Mouse (Mus musculus) limb, embryonic 12.5 days (tissue): Measurements from ENCODE around the gene Gm20869. TPM values are rescaled to one million over a fixed set of nuclear protein-coding genes. Genes with fewer than 3 reads are reported as not detected.
"Not testable (repeated sequence)": the region's sequence is repeated elsewhere in the genome, so short reads cannot be mapped to it uniquely, and the experiment has no call there.

Experiments used
- ATAC-seq: fragments of 200-750 bp; cut with Nextera tagmentation; 2 replicates; pipeline ENCODE4 v1.8.0; 2017; ENCODE audit warnings: low read depth, moderate TSS enrichment; ENCODE audit not compliant: insufficient number of reproducible peaks, insufficient read depth, low FRiP score, low TSS enrichment
- H3K27ac ChIP-seq: fragments of 300-500 bp; sonication (generic); 2 replicates; pipeline ENCODE4 v1.5.1; 2016; ENCODE audit warnings: mild to moderate bottlenecking, moderate library complexity
- H3K27me3 ChIP-seq: fragments of 300-500 bp; sonication (generic); 2 replicates; pipeline ENCODE4 v1.6.1; 2016; ENCODE audit warnings: mild to moderate bottlenecking, moderate library complexity
- H3K36me3 ChIP-seq: fragments of 300-500 bp; sonication (generic); 2 replicates; pipeline ENCODE4 v1.6.1; 2016; ENCODE audit warnings: mild to moderate bottlenecking, moderate library complexity
- H3K4me1 ChIP-seq: fragments of 300-500 bp; sonication (generic); replicated peaks from 2 replicates; pipeline ENCODE4 v1.6.1; 2016
- H3K4me2 ChIP-seq: fragments of 300-500 bp; sonication (generic); 2 replicates; pipeline ENCODE4 v1.6.1; 2016; ENCODE audit warnings: mild to moderate bottlenecking, moderate library complexity
- H3K4me3 ChIP-seq: fragments of 300-500 bp; sonication (generic); replicated peaks from 2 replicates; pipeline ENCODE4 v1.5.1; 2016; ENCODE audit warnings: mild to moderate bottlenecking
- H3K9ac ChIP-seq: fragments of 300-500 bp; sonication (generic); replicated peaks from 2 replicates; pipeline ENCODE4 v1.6.1; 2016; ENCODE audit warnings: mild to moderate bottlenecking, moderate library complexity
- H3K9me3 ChIP-seq: fragments of 300-500 bp; sonication (generic); 2 replicates; pipeline ENCODE4 v1.6.1; 2016; ENCODE audit warnings: mild to moderate bottlenecking, moderate library complexity
- WGBS: fragments of 180-500 bp; shearing (Covaris S2); methylation state at CpG from one replicate; pipeline ENCODE4 v1.1.7; 2016; 5-methylcytosine and 5-hydroxymethylcytosine counted together
- polyA plus RNA-seq: library from polyadenylated mRNA; unstranded; fragments of >200 nt; fragmentation: Nextera tagmentation; extraction: Ambion mirVana; gene quantifications from 2 replicates; pipeline ENCODE4 v1.2.1, GENCODE M21; 2016

Gm20869 gene
- polyA plus RNA-seq: not detected in 2 replicates

GRCm38 (mm10) chrY:71469149-71469548 lies at the start of gene Gm20869:
Gm20869 (plus strand) TSS chrY:71469449.
- not testable (repeated sequence) for H3K9me3 ChIP-seq, H3K27ac ChIP-seq, H3K4me2 ChIP-seq, ATAC-seq, H3K4me3 ChIP-seq, H3K9ac ChIP-seq, H3K27me3 ChIP-seq, H3K4me1 ChIP-seq, H3K36me3 ChIP-seq
- no CpG with 5 or more reads among the region's 6 CpGs for WGBS

Other genes with a start within 250 kb of the Gm20869 start
- gene Gm20870, start 222.6 kb downstream of the Gm20869 start, polyA plus RNA-seq: not detected in 2 replicates